Mouse (Mus musculus): Measurements from ENCODE around the gene Grid1.
A peak's percentile ranks its signal among the peaks of the same experiment; 100 is the strongest.

The Grid1 gene

GRCm38 (mm10) chr14:34838999-34839398 lies 19.1 kb downstream of the Grid1 start:
- no peak for DNase-seq

- DNase-seq: no peak
These were observed 20.0 kb downstream of the Grid1 start for GRCm38 (mm10) chr14:34839898-34840297.

- no peak for DNase-seq
These were observed 23.7 kb downstream of the Grid1 start for GRCm38 (mm10) chr14:34843579-34843978.

GRCm38 (mm10) chr14:34844166-34844565 lies 24.3 kb downstream of the Grid1 start:
- DNase-seq: no peak

DNA sequence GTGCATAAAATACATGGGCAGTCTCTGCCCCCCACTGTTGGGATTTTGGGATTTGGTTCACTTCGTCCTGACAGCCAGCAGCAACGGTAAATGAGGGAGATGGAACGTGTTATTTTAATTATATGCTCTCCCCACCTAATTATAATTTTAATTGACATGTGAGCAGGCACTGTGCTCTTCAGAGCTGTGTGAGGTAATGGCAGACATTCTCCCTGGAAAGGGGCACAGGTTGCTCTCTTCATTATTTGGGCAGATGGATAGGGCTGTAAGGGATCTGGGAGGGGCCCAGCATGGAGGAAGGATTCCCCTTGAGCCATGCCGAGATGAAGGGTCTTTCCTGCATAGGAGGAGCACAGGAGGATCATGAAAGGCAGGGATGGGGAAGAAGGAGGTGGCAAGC lies 26.9 kb downstream of the Grid1 start:
- DNase-seq: no peak

GRCm38 (mm10) chr14:34847625-34848024 lies 27.7 kb downstream of the Grid1 start:
- DNase-seq: no peak

DNA sequence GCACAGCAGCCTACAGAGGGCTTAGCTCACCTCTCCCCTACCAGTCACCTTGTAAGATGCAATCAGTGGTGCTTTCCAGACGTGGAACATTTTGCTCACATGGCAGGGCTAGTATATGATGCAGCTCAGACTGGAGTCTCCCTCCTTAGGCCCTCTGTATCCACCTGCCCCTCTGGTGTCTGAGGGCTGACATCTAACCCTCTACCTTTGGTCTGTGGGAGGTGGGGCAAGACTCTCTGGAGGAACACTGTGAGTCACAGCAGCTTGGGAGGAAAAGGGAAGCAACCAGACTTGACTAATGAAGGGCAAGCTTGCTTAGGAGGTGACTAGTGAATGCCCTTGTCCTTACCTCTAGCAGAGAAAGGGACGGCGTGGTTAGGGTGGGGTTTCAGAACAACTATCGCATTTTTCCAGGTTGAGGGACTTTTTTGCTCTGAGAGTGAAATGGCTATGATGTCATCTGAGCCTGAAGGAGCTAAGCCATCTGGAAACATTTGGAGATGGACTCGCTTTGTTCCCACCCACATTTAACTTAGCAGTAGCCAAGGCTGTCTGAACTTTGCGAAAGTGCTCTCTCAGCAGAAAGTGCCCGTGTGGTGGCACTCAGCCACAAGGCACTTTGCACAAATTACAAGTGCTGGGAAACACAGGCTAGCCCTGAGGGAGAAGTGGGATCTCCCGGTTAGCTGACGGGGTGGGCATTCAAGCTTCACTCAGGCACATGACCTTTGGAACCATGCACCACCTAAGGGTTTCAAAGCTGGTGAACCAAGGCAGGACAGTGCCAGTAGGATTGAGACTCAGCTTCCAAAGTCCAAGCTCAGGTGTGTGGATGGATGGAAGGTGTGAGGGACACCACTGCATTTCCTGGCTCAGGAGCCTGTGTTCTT lies 41.2 kb downstream of the Grid1 start:
- peak; percentile 50 to 74 for DNase-seq

DNA sequence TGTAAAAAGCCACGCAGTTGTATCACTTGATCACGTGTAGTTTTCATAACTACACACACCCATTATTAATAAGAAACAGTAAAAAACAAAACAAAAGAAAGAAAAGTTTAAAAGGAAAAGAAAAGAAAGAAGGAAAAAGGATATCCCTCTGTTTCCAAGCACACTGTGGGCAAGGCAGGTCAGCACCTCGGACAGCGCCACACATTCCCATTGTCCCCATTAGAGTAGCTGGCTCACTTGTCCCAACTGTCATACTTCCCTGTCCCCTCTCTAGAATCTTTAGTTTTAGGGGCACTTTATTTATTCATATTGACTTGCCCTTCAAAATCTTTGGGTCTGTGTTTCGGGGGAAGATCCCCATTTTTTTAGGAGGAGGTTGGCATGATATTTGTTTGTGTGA lies 47.4 kb downstream of the Grid1 start:
- DNase-seq: peak in 1 of 2 experiments; percentile 38

GRCm38 (mm10) chr14:34868513-34869260 lies 48.8 kb downstream of the Grid1 start:
- DNase-seq: no peak

- peak in 1 of 2 experiments; percentile 34 for DNase-seq
These were observed 60.1 kb downstream of the Grid1 start for GRCm38 (mm10) chr14:34879996-34880395.

- peak; percentile 73 to 80 for DNase-seq
These were observed 60.8 kb downstream of the Grid1 start for GRCm38 (mm10) chr14:34880431-34881421.

DNA sequence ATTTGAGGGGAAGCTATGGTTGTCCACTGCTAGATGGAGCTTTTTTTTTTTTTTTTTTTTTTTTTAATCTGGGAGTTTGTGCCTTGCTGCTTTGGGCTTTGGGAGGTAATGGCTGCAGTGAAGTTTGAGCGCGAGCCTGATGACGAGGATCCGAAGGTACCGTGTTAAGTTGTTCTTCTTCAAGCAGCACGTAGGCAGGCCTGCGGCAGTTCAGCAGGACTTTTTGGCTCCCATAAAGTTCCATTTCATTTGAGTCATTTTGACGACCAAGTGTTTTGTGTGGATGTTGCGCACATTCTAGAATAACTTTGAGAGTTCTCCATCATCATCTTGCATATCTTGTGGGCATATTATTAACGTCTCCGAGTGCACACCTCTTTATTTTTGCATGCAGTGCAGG lies 64.3 kb downstream of the Grid1 start:
- DNase-seq: no peak

DNA sequence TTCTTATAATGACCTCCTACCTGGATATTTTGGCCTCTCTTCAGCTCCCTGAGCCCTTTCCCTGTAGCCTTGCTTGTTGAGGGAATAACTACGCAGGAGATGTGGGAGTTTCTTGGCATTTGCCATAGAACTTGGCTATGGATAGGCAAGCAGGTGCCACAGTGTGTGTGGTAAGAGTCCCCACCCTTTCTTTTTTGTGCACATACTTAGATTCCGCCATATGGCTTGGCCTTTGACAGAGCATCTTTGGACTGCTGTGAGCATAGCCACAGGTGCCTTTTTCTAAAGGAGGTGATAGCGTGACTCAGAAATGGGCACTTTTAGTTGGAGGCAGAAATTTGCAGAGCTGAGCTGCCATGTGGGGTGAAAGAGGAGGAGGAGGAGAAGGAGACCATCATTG lies 64.7 kb downstream of the Grid1 start:
- DNase-seq: no peak

DNA sequence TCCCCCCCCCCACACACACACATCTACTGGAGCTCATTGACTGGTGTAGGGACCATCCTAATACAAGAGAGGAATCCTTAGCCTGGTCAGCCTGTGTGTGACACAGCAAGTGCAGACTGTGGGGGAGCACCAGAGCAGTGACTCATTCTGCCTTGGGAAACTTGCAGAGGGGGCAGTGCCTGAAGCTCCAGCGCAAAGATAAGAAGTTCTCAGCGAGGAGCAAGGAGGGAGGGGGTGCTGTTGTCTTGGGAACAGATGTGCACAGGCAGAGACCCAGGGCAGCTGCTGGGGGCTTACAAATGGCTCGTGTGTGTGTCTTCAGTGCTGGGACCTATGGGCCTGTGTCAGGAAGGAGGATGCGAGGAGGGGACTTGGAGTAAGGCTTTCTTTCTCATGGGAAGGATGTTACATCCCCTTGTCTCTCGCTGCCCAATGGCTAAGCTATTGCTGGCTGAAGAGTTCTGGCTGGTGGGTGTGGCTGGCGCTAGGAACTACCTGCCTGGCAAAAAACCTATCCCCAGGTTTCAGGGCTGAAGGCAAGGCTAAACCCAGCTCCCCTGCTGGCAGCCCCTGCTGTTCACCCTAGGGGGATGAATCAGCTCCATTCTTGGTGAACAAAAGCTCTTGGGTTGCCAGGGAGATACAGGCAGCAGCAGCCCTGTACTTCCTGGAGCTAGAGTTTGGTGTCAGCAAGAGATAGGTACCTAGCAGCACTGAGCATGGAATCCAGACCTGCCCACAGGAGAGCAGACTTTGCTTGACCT lies 72.0 kb downstream of the Grid1 start:
- no peak for DNase-seq

DNA sequence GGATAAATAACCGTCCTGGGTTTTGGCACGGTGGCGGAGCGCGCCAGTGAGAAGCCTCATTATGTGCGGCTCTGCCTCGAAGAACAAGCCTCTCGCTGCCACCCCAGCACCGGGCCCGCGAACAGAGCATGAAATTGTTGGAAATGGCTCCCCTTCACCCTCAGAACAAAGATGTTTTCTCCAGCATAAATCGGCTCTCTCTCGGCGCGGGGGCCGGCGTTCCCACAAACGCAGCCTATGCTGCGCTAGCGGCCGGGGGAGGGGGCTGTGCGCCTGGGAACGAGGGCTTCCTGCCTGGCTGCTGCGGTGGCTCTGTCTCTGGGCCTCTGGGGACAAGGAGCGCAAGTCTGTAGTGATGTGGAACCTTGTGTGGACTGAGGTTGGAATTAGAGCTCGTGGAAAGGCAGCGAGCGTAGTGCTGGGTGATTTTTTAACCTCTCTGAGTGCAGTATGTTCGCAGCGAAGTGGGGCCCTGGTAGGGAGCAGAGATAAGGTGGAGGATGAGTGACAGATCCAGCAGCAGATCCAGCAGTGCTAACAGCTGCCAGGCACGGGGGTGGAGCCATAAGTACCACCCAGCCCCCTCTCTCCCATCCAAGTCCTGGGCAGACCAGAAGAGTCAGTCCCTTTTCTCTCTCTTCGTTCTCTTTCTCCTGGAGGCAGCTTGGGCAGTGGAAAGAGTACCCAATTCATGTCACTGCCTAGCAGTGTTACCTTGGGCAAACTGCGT lies 76.5 kb downstream of the Grid1 start:
- DNase-seq: no peak

DNA sequence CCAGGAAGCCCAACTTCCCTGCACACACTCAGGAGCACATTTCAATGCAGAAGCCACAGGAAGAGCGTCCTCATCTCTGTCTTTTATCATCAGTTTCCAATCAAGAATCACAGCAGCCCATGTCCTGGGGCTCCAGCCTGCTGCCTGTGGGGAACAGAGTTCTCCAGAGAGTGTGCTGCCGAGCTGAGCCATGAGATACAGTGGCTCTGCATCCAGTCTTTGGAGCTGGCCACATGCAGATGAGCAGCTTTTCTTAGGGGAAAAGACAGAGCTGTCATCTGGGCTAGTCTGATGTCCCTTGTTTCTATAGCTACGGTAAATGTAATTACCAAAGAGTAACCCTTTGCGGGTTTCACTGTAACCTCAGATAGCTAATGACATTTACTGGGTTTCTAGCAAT lies 83.9 kb downstream of the Grid1 start:
- DNase-seq: no peak

DNA sequence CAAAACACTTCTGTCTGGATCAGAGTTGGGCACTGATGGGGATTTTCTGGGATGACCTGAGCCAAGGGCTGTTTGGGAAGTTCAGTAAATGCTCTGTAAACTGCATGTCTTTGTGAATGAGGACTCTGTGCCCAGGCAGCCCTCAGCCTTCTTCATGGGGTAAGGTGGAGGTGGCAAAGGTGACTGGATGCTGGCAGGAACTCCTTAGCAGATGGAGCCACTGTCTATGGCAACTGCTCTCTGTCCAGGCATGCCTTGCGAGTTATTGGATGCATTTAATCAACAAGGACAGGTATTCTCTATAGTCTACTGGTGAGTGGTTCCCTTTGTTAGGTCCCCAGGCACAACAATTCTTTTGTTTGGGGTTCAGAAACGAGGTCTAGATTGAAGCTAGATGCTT lies 85.8 kb downstream of the Grid1 start:
- no peak for DNase-seq

DNA sequence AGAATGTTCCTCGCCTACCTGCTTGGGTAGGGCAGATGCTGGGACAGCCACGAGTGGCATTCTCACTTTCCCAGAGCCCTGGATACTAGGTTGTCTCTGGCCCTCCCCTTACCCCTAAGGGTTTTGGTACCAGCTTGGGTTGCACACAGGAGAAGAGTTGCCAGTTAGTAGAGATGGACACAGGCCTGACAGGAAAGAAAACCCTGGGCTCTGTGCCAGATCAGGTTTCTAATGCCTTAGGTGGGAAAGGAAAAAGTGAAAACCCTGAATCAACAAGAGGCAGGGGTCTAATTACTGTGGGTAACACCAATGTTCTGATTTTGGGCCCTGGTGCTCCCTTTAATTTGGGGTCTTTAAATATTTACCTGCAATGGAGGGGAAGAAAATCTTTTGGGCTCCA lies 88.5 kb downstream of the Grid1 start:
- DNase-seq: no peak

DNA sequence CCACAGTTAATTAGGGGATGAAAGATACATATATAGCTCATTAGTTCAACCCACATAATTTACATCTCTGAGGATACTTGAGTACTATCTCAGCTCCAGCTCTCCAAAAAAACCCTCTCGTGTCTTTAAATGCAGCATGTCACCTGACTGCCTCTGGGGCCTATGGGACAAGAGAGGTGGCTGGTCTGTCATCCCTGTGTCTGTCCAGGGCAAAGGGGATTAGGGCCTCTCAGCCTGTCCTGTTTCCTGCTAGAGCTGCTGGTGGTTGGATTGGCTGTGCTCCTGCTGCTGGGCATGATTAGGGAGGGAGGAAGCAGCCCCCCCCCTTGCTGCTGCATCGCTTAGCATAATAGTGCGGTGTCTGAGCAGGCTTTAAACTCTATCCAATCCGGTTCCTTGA lies 88.9 kb downstream of the Grid1 start:
- no peak for DNase-seq

- DNase-seq: no peak
These were observed 96.4 kb downstream of the Grid1 start for GRCm38 (mm10) chr14:34916315-34916714.

- DNase-seq: peak in 1 of 2 experiments; percentile 13
These were observed 97.2 kb downstream of the Grid1 start for GRCm38 (mm10) chr14:34917111-34917510.

Measured in kidney, adult 8-10 months (tissue).